Mouse (Mus musculus): ENCODE results near the gene Zfp324. TPM values are rescaled to one million over a fixed set of nuclear protein-coding genes. Genes with fewer than 3 reads are reported as not detected.

Gene Zfp324
- polyA plus RNA-seq, 1 experiment from 2014 or later = 8.3 TPM

DNA sequence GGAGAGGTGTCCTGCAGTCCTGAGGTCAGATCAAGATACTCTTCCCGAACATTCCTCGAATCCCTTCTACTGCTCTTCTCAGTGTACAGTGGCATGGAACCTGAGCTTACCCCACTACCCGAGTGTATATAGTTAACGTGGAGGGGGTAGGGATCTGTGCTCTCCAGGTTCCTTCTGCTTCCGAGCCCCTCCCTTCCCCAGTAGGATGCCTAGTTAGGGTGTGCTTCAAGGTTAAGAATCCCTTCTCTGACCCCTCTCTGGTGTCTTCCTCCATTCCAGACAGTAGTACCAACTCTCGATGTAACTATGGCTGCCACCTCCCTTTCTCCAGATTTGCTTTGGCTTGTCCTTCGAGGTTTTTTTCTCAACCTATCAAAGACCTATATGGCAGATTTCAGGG is 14.7 kb downstream of the Zfp324 start:
- WGBS = 85% methylated on average over 7 of the region's 7 CpGs
- Histone ChIP-seq H3K36me3 (ENCODE audit: control insufficient read depth, insufficient read depth, low read length) (no peaks in the 10 kb centered on the region), H3K4me3 (replicated peaks; ENCODE audit: low read length) (no peak overlapping the region), H3K27me3 (ENCODE audit: control insufficient read depth, insufficient read depth, low read length) (no peaks in the 10 kb centered on the region), H3K9me3 (replicated peaks; ENCODE audit: control insufficient read depth, low read length) (no peaks in the 10 kb centered on the region), H3K9ac (ENCODE audit: low read length) (no peak overlapping the region), H3K4me1 (ENCODE audit: control insufficient read depth, insufficient read depth, low read length) (peaks cover 8% of the 10 kb centered on the region), H3K27ac (ENCODE audit: low read length) (no peak overlapping the region), H3K4me2 (ENCODE audit: low read depth, low read length) (no peak overlapping the region)
- ATAC-seq (ENCODE audit: insufficient read depth, low FRiP score) = no peak

DNA sequence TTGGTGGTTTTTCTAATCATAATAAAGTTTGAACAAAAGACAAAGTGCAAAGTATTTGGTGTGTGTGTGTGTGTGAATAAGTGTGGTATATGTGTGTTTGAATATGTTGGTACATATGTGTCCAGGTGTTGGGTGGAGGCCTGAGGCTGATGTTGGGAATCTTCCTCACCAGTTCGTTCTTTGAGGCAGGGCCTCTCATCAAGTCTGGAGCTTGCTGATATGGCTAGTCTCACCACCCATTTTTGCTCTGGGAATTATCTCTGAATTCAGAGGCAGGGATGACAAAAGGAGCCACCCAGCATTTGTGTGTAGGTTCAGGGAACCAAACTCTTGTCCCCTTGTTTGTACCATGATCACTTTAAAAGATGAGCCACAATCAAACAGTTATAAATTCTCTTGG is 20.1 kb downstream of the Zfp324 start:
- H3K36me3 ChIP-seq (ENCODE audit: control insufficient read depth, insufficient read depth, low read length) = no peaks in the 10 kb centered on the region
- H3K9me3 ChIP-seq (replicated peaks; ENCODE audit: control insufficient read depth, low read length) = no peaks in the 10 kb centered on the region
- no peak overlapping the region for H3K4me3 ChIP-seq (replicated peaks; ENCODE audit: low read length)
- H3K4me2 ChIP-seq (ENCODE audit: low read depth, low read length) = no peak overlapping the region
- H3K4me1 ChIP-seq (ENCODE audit: control insufficient read depth, insufficient read depth, low read length) = no peaks in the 10 kb centered on the region
- ATAC-seq (ENCODE audit: insufficient read depth, low FRiP score) = no peak
- 83% methylated on average over 1 of the region's 1 CpGs for WGBS
- no peaks in the 10 kb centered on the region for H3K27me3 ChIP-seq (ENCODE audit: control insufficient read depth, insufficient read depth, low read length)
- no peak overlapping the region for H3K9ac ChIP-seq (ENCODE audit: low read length)
- H3K27ac ChIP-seq (ENCODE audit: low read length) = no peak overlapping the region

DNA sequence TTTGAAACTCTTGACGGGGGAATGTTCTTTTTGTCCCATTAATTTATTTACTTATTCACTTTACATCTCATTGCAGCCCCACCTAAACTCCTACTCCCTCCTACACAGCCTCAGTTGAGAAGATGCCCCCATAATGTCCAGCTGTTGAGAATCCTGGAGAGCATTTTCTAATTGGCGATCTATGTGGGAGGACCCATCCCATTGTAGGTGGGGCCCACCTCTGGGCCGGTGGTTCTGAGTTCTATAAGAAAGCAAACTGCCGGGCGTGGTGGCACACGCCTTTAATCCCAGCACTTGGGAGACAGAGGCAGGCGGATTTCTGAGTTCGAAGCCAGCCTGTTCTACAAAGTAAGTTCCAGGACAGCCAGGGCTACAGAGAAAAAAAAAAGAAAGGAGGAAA is 21.3 kb downstream of the Zfp324 start:
- no peak overlapping the region for H3K27ac ChIP-seq (ENCODE audit: low read length)
- H3K27me3 ChIP-seq (ENCODE audit: control insufficient read depth, insufficient read depth, low read length) = no peaks in the 10 kb centered on the region
- no peak overlapping the region for H3K4me2 ChIP-seq (ENCODE audit: low read depth, low read length)
- no peak overlapping the region for H3K9ac ChIP-seq (ENCODE audit: low read length)
- H3K4me1 ChIP-seq (ENCODE audit: control insufficient read depth, insufficient read depth, low read length) = no peaks in the 10 kb centered on the region
- H3K36me3 ChIP-seq (ENCODE audit: control insufficient read depth, insufficient read depth, low read length) = no peaks in the 10 kb centered on the region
- no peak overlapping the region for H3K4me3 ChIP-seq (replicated peaks; ENCODE audit: low read length)
- no peak for ATAC-seq (ENCODE audit: insufficient read depth, low FRiP score)
- 84% methylated on average over 8 of the region's 8 CpGs for WGBS
- no peaks in the 10 kb centered on the region for H3K9me3 ChIP-seq (replicated peaks; ENCODE audit: control insufficient read depth, low read length)

DNA sequence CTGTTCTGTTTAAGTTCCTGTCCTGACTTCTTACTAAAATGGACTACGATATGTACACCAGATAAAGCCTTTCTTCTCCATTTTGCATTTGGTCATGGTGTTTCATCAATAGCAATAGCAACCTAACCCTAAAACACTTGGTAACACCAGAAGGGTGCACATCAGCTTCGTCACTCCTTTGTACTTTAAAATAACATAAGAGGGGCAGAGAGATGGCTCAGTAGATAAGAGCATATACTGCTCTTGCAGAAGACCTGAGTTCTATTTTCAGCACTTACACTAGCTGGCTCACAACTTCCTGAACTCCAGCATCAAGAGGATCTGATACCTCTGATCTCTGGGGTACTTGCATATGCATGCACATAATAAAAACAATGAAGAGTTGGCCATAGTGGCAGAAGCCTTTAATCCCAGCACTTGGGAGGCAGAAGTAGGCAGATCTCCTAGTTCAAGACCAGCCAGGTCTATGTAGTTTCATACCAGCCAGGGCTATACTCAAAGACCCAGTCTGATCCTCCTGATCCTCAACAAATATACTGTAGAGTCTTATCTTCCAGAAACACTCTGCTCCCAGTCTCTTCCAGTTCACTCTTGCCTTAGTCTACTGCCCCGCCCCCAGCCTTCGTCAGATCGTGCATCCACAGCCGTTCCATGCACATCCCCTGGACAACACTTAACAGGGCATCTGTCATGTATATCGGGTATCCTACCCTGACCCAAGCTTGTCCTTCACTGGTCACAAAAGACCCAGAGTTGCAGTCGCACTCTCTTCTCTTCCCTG is 22.0 kb downstream of the Zfp324 start:
- Histone ChIP-seq H3K4me2 (ENCODE audit: low read depth, low read length) (no peak overlapping the region), H3K27ac (ENCODE audit: low read length) (no peak overlapping the region), H3K9me3 (replicated peaks; ENCODE audit: control insufficient read depth, low read length) (no peaks in the 10 kb centered on the region), H3K4me1 (ENCODE audit: control insufficient read depth, insufficient read depth, low read length) (no peaks in the 10 kb centered on the region), H3K36me3 (ENCODE audit: control insufficient read depth, insufficient read depth, low read length) (no peaks in the 10 kb centered on the region), H3K9ac (ENCODE audit: low read length) (no peak overlapping the region), H3K4me3 (replicated peaks; ENCODE audit: low read length) (no peak overlapping the region), H3K27me3 (ENCODE audit: control insufficient read depth, insufficient read depth, low read length) (no peaks in the 10 kb centered on the region)
- WGBS = 78% methylated on average over 8 of the region's 8 CpGs
- ATAC-seq (ENCODE audit: insufficient read depth, low FRiP score) = no peak

DNA sequence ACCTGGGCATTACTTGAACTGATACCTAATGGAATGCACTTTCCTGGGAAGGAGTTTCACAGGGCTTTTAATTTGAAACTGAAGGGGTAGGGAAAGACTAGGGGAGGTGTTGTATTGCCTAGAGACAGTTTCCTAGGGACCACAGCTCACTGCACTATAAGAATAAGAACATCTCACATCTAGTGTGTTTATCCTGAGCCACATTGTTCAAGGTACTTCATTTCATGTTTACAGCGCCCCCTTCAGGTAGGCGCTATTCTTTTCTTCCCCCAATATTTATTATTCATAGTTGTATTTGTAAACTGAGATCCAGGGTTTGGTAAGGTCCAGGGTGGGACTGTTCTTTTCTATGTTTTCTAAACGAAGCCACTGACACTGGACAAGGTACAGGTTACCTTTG is 26.6 kb downstream of the Zfp324 start:
- Histone ChIP-seq H3K9ac (ENCODE audit: low read length) (no peak overlapping the region), H3K9me3 (replicated peaks; ENCODE audit: control insufficient read depth, low read length) (no peaks in the 10 kb centered on the region), H3K27me3 (ENCODE audit: control insufficient read depth, insufficient read depth, low read length) (no peaks in the 10 kb centered on the region), H3K4me3 (replicated peaks; ENCODE audit: low read length) (no peak overlapping the region), H3K27ac (ENCODE audit: low read length) (no peak overlapping the region), H3K36me3 (ENCODE audit: control insufficient read depth, insufficient read depth, low read length) (no peaks in the 10 kb centered on the region), H3K4me1 (ENCODE audit: control insufficient read depth, insufficient read depth, low read length) (no peaks in the 10 kb centered on the region), H3K4me2 (ENCODE audit: low read depth, low read length) (no peak overlapping the region)
- WGBS = 7% methylated on average over 3 of the region's 3 CpGs
- no peak for ATAC-seq (ENCODE audit: insufficient read depth, low FRiP score)

DNA sequence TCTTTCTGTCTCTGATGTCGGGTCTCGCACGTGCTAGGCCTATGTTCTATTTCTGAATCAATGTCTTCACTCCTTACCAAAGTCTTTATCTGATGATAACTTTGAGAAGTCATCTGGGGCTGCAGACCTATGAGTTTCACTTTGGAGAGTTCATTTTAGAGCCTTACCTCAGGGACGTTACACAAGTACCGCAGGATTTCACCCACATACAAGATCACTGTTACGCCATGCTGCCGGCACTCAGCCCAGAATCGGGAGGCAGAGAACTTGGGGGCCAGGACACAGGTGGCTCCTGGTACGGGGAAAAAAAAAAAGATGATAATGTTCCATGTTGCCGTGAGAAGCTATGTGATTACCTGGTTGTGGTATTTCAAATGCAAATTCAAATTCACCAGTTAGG is 27.5 kb downstream of the Zfp324 start:
- no peak for ATAC-seq (ENCODE audit: insufficient read depth, low FRiP score)
- Histone ChIP-seq H3K36me3 (ENCODE audit: control insufficient read depth, insufficient read depth, low read length) (no peaks in the 10 kb centered on the region), H3K4me1 (ENCODE audit: control insufficient read depth, insufficient read depth, low read length) (no peaks in the 10 kb centered on the region), H3K9me3 (replicated peaks; ENCODE audit: control insufficient read depth, low read length) (no peaks in the 10 kb centered on the region), H3K9ac (ENCODE audit: low read length) (no peak overlapping the region), H3K27me3 (ENCODE audit: control insufficient read depth, insufficient read depth, low read length) (no peaks in the 10 kb centered on the region), H3K4me2 (ENCODE audit: low read depth, low read length) (no peak overlapping the region), H3K27ac (ENCODE audit: low read length) (no peak overlapping the region), H3K4me3 (replicated peaks; ENCODE audit: low read length) (no peak overlapping the region)
- WGBS = 86% methylated on average over 10 of the region's 10 CpGs

DNA sequence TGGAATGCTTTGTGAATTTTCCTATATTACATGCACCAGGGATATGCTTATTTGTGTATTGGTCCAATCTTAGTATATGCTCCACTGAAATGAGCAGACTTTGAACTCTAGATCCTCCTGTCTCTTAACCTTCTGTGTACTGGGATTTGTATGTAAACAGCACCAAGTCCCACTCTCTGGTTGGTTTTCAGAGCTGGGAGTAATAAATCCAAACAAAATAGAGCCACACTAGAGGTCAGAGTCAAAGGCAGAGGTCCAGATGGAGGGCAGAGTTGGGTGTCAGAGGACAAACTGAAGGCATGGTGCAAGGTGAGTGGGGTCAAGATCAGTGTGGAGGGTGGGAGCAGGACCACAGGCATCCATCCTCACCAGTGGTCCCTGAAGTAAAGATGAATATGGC is 30.2 kb downstream of the Zfp324 start:
- no peaks in the 10 kb centered on the region for H3K4me1 ChIP-seq (ENCODE audit: control insufficient read depth, insufficient read depth, low read length)
- no peak overlapping the region for H3K9ac ChIP-seq (ENCODE audit: low read length)
- no peaks in the 10 kb centered on the region for H3K27me3 ChIP-seq (ENCODE audit: control insufficient read depth, insufficient read depth, low read length)
- H3K4me3 ChIP-seq (replicated peaks; ENCODE audit: low read length) = no peak overlapping the region
- H3K36me3 ChIP-seq (ENCODE audit: control insufficient read depth, insufficient read depth, low read length) = no peaks in the 10 kb centered on the region
- H3K9me3 ChIP-seq (replicated peaks; ENCODE audit: control insufficient read depth, low read length) = no peaks in the 10 kb centered on the region
- no peak for ATAC-seq (ENCODE audit: insufficient read depth, low FRiP score)
- H3K27ac ChIP-seq (ENCODE audit: low read length) = no peak overlapping the region
- no peak overlapping the region for H3K4me2 ChIP-seq (ENCODE audit: low read depth, low read length)

DNA sequence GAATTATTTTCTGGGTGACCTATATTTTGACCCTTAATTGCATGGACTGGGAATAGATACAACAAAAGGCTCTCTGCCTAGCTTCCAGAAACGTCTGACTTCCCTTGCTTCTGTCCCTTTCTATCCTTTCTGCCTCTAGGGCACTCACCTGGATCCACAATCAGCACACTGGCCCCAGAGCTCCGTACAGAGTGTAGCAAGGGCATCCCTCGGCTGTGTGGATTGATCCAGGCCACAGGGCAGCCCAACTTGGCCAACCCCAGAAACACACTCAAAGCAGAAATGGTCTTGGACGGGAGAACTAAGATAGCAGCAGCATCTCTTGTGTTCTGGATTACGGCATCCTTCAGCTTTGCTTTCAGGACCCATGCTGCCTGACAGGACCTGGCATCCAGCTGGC is 31.6 kb downstream of the Zfp324 start:
- H3K9ac ChIP-seq (ENCODE audit: low read length) = no peak overlapping the region
- no peak overlapping the region for H3K27ac ChIP-seq (ENCODE audit: low read length)
- H3K9me3 ChIP-seq (replicated peaks; ENCODE audit: control insufficient read depth, low read length) = no peaks in the 10 kb centered on the region
- no peak overlapping the region for H3K4me2 ChIP-seq (ENCODE audit: low read depth, low read length)
- no peak for ATAC-seq (ENCODE audit: insufficient read depth, low FRiP score)
- no peak overlapping the region for H3K4me3 ChIP-seq (replicated peaks; ENCODE audit: low read length)
- H3K4me1 ChIP-seq (ENCODE audit: control insufficient read depth, insufficient read depth, low read length) = no peaks in the 10 kb centered on the region
- WGBS = 71% methylated on average over 5 of the region's 5 CpGs
- no peaks in the 10 kb centered on the region for H3K36me3 ChIP-seq (ENCODE audit: control insufficient read depth, insufficient read depth, low read length)
- H3K27me3 ChIP-seq (ENCODE audit: control insufficient read depth, insufficient read depth, low read length) = no peaks in the 10 kb centered on the region

DNA sequence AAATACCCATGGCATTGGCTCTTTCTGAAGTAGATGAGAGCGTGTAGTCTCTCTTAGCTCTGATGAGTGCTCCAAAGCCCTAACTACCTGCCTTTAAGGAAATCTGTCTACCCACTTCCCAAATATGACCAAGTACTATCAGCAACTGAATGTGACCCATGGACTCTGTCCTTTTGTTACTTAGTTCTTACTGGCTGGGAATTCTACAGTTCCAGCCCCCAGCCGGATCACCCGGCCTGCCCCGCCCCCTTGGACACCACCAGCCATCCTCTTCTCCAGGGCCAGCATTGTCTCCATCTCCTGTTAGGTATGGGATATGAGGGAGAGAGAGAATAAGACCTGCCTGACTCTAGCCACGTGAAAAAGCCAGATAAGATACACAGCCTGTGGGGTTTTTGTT is 32.4 kb downstream of the Zfp324 start, which contains the start of gene Slc27a5:
TSS of gene Slc27a5 (minus strand) at position 140 of the 400 bp plus-strand sequence.
- Histone ChIP-seq H3K36me3 (ENCODE audit: control insufficient read depth, insufficient read depth, low read length) (no peaks in the 10 kb centered on the region), H3K27me3 (ENCODE audit: control insufficient read depth, insufficient read depth, low read length) (no peaks in the 10 kb centered on the region), H3K27ac (ENCODE audit: low read length) (no peak within 1 kb of the TSS), H3K9ac (ENCODE audit: low read length) (no peak within 1 kb of the TSS), H3K9me3 (replicated peaks; ENCODE audit: control insufficient read depth, low read length) (no peaks in the 10 kb centered on the region), H3K4me3 (replicated peaks; ENCODE audit: low read length) (no peak within 1 kb of the TSS), H3K4me1 (ENCODE audit: control insufficient read depth, insufficient read depth, low read length) (no peaks in the 10 kb centered on the region), H3K4me2 (ENCODE audit: low read depth, low read length) (no peak within 1 kb of the TSS)
- 77% methylated on average over 5 of the region's 5 CpGs for WGBS
- no peak for ATAC-seq (ENCODE audit: insufficient read depth, low FRiP score)

All from stomach, embryonic 16.5 days (tissue).